Mouse (Mus musculus): Measurements from ENCODE around the gene Oas1d.
"Not testable (repeated sequence)": the region's sequence is repeated elsewhere in the genome, so short reads cannot be mapped to it uniquely, and the experiment has no call there.

Oas1d gene

DNA sequence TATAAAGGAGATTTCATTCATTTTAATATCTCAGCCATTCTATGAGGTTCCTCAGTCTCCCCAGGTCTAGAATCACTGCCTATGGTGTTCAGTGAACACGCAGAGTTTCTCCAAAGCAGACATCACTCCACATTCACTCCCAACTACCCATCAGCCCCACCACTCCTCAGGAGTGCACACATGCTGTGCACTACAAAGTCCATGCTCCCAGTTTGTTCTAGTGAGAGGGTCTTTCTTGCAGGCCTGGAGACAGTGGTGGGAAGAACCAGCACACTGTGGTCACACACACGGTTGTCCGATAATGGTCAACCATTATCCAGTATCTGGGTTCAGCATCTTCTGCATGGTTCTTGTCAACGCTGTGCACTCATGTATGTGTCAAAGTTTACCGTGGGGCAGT, 12.3 kb upstream of the Oas1d start:
- DNase-seq (ENCODE audit: low spot score): no peak

DNA sequence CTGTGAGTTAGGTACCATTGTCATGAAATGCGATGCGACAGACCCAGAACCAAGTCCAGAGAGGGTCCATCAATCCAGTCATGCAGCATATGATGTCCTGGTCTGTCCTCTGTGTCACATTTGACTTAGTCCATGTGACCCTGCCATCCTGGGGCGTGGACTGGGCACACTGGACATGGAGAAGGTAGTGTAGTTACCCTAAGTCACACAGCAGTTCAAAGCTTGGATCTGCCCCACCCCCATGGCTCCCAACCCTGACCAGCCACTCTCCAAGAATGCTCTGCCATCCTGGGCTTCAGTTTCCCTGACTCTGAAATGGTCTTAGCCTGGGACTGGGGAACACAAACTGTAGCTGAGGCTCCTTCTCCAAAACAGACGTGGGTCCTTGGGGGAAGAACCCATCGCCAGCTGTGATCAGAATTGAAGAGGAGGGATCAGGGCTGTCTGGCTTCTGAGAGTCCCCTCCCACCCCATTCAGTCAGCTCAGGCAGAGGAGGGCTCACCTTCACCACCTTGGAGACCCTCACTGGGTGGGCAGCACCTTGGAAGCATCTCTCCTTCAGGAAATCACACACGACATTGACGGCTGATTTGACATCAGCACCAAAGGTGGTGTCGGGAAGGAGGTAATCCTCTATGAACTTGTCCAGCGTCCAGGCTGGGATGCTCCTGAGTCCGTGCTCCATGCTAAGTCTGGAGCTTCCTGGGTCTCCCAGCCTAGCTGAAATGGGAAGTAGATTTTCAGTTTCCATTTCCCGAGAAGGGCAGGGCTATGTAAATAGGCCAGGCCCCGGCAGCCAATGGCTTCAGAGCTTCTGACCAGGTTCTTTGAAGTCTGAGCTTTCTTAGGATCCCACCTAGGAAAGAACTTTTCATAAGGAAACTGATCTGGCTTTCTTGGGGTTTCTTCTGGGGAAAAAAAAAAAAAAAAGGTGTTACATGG, 7.3 kb upstream of the Oas1d start, which contains the start of gene Oas1a:
TSS of gene Oas1a (minus strand) at position 731 of the 943 bp plus-strand sequence.
- not testable (repeated sequence) for DNase-seq (ENCODE audit: low spot score)

DNA sequence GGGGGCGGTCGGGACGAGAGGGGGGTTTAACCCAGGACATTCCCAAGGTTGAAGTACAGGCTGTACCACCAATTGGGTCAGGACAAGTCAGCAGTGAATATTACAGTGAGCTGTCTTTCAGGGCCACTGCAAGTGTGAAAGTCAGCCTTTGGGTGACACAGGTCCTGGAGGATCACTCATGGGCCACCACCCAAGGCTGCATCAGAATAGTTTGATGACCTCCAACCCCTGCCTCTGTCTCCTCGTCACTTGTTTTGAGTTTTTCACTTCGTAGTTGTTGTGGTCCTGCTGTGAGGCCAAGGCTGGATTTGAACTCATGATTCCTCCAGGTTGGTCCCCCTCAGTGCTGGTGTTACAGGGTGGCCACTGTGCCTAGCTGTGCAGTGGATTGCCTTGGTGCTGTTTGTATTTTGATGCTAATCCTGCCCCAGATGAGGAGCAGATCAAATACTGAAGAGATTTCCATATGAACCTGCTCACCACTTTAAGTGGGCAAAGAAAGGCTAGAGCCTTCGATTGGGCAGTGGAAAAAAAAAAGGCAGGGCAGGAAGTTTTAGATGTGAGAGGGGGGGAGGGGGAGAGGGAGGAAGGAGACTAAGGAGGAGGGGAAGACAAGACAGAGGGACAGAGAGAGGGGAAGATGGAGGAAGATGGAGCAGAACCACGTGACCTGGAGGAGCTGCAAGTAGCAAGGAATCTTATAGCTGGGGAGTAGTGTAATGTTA, 6.0 kb upstream of the Oas1d start:
- no peak for DNase-seq (ENCODE audit: low spot score)

DNA sequence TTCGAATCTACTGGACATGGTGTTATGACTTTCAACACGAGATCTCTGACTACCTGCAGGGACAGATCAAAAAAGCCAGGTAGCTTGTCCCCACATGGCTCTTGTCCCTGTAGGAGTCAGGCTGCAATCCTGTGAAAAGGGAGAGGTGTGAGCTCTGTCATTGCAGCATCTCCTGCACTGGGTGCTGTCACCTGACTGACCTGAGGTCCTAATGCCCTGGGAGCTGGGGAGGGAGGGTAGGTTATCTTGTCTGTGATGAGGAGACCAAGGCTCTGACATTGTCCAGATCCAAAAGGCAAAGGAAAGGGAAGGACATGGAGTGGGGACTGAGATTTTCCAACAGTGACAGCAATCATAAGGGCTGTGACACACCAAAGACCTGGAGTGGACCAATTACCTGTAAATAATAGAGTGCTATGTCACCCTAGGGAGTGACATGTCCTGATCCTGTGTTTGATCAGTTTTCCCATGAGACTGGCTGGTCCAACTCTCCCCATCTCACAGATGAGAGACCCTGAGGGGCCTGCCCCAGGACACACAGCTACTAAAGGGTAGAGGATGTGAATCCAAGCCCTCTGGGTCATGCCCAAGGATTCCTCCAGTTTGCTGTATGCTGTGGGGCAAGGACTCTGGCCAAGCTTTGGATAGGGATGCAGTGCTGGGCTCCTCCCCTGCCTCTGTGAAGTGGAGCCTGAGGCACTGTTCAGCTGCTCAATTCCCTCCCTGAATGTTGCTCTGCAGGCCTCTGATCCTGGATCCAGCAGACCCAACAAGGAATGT, 5.0 kb downstream of the Oas1d start:
- DNase-seq (ENCODE audit: low spot score): not testable (repeated sequence)

DNA sequence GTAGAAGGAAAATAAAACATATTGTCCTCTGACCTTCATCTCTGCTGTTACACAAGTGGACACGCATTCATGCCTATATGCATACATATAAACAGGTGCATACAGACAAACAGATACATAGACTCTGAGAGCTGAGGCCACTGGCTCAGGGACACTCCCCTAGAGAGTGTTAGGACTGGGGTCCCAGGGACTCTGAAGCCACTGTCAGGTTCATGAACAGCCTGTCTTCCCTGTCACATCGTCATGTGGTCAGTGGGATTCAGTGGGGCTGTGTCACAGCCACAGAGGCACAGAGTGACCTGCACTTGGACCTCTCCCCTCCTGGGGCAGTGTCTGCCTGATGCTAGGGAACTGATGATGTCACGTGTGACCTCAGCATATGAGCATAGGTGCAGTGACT, 6.0 kb downstream of the Oas1d start:
- DNase-seq (ENCODE audit: low spot score): no peak

DNA sequence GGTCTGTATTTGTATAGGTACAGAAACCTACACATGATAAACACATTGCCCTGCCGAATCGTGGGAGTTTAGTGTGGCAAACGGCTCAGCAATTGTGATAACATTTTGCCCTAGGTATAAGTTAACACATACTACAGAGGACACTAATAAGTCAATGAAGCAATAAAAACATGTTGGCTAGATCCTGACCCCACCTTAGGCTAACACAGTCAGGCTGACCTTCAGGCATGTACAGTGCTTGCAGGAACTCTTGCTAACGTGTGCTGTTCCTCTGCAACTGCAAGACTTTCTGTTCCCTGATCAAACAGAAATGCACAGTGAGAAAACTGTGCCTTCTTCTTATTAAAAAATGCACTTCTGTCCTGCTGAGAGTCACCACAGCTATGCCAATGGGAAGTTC, 9.6 kb downstream of the Oas1d start:
- no peak for DNase-seq (ENCODE audit: low spot score)

DNA sequence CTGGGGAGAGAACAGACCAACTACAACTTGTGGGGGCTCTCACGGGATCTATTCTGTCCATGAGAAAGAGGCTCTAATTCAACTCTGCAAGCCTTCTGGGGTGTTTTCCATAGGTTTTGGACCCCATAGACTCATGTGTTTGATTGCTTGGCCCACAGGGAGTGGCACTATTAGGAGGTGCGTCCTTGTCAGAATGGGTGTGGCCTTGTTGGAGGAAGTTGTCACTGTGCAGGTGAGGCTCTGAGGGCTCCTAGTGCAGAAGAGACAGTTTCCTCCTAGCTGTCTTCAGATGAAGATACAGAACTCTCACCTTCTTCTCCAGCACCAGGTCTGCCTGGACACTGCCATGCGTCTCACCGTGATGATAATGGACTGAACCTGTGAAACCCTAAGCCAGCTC, 10.2 kb downstream of the Oas1d start:
- not testable (repeated sequence) for DNase-seq (ENCODE audit: low spot score)

DNA sequence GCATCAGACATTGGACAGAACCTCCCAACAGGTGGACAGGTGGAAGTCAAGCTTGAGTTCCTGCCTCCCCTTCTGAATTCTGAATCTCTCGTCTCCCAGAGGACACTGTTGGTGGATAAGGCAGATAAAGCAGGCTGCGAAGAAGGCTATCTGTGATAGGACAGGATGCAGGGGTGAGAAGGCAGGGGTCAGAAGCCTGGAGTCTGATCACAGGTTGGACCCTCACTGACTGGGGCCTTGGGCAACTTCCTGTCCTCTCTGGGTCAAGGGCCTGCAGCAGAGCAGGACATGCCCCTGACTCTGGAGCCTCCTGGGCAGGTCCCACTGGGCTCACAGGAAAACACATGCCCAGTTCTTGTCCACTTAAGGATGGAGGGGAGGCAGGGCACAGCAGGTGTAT, 12.0 kb downstream of the Oas1d start:
- DNase-seq (ENCODE audit: low spot score): not testable (repeated sequence)

DNA sequence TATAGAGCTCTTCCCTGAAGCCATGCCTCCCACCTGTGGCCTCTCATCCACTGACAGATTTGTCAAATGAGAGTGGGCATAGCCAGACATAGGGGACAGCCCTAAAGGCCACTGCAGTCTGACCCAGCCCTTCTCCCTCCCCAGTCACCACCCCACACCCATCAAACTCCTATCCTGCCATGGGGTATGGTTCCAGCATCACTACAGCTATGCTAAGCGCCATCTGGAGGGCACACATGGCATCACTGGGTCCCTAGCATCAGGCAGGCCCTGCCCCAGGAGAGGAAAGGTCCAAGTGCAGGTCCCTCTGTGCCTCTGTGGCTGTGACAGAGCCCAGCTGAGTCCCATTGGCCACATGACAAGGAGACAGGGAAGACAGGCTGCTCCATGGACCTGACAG, 12.7 kb downstream of the Oas1d start:
- no peak for DNase-seq (ENCODE audit: low spot score)

DNA sequence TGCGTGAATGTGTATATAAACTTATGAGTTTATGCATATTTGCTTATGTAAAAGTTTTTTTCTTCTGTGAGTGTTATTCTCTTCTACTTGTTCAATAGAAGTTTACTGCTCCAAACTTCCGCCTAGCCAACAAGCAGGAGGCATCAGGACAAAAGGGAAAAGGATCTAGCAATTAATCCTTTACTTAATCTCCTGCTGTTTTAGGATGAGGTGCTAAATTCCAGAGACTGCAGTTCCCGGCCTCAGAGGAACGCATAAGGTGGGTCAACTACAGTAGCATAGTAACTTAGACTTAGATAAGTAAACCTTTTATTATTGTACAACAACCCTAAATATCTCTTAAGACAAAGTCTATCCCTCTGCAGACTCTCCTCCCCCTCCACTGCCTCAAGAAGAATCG, 19.6 kb downstream of the Oas1d start:
- no peak for DNase-seq (ENCODE audit: low spot score)

DNA sequence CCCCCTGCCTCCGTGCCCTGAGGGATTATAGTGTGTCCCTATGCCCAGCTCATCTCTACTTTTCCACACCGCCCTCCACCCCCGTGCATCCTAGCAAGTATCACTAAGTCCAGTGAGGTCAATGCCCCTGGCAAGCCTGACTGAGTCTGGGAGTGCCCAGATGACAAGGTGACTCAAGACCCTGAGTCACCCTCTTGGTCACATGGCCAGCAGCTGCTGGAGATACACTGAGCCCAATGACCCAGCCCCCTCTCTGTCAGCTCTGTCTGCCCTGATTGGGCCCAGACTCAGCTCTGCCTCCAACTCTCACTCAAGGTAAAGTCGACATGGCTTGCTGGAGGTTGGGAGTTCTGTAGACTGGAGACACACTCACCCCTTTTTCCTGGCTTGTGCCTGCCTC, 23.5 kb downstream of the Oas1d start:
- no peak for DNase-seq (ENCODE audit: low spot score)

DNA sequence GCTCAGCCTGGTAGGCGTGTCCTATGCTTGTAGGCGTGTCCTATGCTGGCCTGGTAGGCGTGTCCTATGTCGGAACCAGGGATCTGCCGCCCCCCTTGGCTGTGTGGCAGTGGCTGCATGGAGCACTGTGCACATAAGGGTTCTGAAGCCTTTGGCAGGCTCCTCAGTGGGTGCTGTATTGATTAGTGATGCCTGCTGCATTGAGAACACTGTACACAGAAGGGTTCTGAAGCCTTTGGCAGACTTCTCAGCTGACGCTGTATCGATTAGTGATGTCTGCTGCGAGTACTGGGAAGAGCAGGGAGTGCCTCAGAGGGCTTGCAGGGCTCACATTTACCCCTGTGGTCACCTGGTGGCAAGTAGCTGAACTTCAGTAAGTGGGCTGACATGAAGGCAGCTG, 24.2 kb downstream of the Oas1d start:
- DNase-seq (ENCODE audit: low spot score): no peak

DNA sequence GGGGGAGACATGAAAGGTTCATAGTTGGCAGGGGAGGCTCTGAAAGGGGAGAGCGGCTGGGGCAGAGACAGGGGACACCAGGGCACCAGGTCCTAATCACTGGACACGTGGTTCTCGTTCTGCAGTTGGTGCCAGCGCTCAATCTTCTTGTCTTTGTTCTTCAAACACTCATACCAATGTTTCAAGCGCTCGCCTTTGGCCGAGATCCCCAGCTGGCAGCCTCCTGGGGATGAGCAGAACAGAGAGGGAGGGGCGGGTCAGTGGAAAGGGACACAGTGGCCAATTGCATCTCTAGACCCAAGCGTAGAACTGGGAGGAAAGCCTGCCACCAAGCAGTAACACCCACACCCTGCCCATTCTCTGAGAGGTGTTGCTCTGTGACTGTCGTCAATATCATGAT, 27.7 kb downstream of the Oas1d start:
- no peak for DNase-seq (ENCODE audit: low spot score)

DNA sequence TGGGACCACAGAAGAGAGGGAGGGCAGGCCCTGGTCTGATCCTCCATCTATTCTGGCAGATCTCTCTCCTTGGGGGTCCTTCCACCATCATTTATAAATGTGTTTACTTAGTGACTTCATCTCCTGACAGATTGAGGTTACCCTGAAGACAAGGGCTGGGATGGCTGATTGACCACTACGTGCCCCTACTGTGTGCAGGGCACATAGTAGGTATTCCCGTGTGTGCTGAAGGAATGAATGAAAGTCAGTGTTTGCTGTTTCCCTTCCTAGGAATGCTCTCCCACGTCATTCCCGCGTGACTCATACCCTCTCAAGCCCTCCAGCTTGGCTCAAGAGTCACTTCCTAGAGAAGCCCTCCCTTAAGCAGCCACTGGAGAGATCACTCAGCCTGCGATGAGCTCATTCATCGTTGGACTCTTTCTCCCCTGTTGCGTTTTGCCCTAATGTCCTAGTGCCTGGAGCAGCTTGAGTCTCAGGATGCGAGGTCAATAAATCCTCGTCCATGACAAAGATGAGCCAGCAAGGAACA, 38.0 kb downstream of the Oas1d start:
- DNase-seq (ENCODE audit: low spot score): no peak

DNA sequence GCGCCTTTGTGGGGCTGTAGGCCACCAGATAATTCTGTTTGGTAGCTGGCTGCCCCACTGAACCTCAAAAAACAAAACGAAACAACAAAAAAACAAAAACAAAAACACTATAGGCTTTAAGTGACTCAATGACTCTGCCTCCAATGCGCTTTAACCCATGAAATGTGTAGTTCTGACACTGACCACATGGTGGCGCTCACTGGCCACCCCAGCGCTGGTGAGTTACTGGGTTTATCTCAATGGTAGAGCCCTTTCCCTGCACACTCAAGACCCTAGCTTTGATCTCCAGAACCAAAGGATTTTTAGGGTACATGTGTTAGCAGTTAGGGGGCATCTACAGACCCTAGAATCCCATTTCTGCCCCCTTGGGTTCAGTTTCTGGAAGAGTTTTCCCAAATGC, 39.6 kb downstream of the Oas1d start:
- no peak for DNase-seq (ENCODE audit: low spot score)

DNA sequence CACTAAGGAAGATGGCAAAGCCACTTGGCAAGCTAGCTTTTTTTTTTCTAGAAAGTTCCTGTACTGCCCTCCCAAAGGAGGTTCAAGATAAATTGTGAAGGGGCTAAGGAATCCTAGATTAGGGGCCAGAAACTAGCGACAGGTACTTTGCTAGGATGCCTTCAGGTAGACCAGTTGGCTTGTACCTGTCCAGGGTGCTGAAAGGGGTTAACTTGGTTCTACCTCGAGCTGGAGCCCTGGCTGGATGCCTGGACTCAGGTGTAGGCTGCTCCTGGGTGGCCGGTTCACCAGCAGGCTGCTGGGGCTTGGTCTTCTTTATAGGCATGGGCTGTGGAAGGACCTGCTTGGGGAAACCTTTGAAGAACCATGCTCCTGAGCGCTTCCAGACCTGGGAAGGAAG, 46.7 kb downstream of the Oas1d start:
- DNase-seq (ENCODE audit: low spot score): no peak

DNA sequence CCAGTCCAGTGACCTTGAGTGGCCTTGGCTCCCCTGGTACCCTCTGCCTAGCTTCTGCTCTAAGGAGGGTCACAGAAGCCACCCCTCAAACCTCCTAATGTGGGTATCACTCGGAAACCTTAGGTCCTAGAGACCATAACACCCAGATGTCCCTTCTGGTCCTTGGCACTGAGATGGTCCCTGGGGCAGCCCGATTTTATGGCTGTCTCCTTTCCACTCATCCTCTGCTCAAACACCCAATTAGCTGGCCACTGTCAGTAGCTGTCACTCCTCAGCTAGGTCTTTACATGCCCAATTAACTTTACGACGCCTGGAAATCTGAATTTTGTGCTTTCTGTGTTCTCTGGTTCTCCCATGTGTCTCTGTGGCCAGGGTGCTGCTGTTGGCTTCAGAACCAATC, 51.8 kb downstream of the Oas1d start:
- DNase-seq (ENCODE audit: low spot score): no peak

DNA sequence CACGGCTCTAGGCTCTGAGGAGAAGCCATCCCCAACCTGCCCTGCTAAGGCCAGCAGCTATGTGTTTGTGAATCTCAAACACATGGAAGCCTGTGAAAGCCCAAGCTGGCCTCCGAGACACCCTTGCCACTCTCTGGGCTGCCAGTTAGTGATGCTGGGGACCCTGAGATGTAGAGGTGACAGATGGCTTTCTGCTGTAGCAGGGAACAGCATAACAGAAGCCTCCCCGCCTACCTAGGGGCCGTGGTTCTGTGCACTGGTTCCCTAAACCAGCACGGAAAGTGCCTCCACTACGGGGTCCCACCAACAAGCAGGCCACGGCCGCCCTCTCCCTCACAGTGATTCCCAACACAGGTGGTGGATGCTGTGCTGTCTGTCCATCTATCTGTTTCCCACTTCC, 52.6 kb downstream of the Oas1d start:
- no peak for DNase-seq (ENCODE audit: low spot score)

DNA sequence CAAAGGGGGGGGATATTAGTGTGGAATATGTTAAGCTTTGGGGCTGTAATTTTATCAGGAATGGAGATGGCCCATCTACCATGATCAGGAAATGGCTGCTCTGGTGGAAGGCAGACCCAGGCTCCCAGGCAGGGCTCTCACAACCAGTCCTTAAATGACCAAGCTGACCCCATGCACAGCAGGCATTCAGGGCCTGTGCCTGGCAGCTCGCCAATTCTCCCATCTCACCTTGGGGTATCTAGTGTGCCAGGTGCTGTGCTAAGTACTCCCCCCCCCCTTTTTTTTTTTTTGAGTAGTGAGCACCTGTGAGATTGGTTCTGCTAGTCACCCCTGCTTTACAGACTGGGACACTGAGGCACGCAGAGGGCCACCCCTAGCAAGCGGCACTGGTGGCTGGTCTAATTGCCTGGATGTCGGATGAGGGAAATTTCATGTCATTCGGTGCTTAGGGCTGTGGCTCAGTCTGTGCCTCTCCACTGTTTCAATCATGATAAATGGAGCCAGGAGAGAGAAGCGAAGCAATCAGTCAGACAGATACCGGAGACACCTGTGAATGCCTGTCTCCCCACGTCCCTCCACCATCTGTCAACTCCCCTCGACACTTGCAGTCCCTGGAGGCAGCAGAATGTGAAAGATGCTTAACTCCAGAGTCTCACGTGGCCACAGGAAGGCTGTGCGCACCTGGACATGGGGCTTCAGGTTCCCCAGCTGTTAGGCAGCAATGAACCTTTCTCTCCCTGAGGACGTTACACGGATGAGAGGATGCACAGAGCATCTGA, 53.2 kb downstream of the Oas1d start:
- no peak for DNase-seq (ENCODE audit: low spot score)

DNA sequence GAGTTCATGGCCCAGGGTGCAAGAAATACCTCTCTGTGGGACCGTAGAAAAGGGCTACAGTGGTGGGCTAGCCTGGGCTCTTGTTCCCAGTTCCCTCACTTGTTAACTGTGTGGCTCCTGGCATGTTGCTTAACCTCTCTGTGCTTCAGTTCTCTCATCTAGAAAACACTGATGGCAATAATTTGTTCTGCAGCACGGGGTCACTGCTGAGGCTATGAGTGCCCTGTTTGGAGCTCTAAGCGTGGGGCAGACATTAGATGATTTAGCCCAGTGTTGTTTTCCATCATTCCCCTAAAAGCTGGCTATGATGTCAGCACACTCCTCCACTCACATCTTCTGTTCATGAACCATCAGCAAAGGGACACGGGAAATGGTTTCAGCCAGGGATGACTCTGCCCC, 53.8 kb downstream of the Oas1d start:
- DNase-seq (ENCODE audit: low spot score): no peak

DNA sequence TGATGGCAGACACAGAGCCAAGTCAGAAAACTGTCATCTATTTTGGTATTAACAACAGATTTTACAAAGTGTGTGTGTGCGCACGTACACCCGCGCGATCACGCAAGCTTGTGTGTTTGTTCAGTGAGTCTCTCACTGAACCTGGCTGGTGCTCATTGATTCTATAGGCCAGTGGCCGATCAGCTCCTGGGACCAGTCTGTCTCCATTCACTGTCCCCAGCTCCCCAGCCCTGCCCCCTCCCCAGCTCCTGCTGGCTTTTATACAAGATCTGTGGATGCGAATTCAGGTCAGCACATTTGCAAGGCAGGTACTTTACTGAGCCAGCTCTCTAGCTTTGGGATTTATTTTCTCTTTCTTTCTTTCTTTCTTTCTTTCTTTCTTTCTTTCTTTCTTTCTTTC, 54.5 kb downstream of the Oas1d start:
- DNase-seq (ENCODE audit: low spot score): no peak

DNA sequence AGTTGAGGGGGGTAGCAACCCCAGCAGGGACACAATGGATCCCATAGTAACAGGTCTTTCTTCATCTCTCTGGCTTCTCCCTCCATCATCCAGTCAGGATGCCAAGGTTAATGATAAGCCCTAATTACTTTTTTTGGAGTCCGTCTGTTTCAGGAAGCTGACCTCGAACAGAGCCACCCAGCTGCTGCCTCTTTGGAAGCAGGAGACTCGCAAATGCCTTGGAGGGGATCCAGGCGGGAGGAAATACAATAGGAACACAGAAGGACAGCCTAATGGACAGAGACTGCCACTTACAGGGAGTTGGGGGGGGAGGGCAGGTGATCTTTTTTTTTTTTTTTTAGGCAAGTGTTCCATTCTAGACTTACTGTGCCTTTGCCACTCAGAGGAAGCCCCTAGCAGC, 55.4 kb downstream of the Oas1d start:
- no peak for DNase-seq (ENCODE audit: low spot score)

All from yolk sac, embryonic 10.5 days (tissue).